Mouse (Mus musculus): Measurements from ENCODE around the gene Ptprd. TPM values are rescaled to one million over a fixed set of nuclear protein-coding genes. Genes with fewer than 3 reads are reported as not detected.

Gene Ptprd
- polyA plus RNA-seq, 1 experiment, result 1.2 TPM

DNA sequence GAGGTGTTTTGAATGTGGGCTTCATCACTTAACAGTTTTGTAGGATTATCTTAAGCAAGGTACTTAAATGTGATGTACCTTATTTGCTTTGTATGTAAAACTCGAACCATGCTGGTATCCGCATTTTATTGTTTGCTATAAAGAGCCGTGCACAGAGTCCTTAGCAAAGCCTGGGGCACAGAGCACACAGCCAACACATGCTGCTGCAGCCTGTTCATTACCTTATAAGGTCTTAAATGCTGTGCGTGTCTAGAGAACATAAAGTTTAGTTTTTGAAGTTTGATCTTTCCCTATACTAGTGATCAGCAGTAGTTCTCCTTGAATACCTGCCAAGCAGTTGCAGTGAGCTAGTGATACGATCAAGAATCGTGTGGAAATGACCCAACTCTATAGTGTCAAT is 676.2 kb downstream of the Ptprd start:
- Histone ChIP-seq H3K79me3 (ENCODE audit: low read depth) (no peaks in the 10 kb centered on the region), H3K27me3 (ENCODE audit: control insufficient read depth, insufficient read depth, insufficient read length) (no peaks in the 10 kb centered on the region), H3K4me3 (ENCODE audit: insufficient read depth, poor library complexity, severe bottlenecking) (no peak overlapping the region), H3K79me2 (ENCODE audit: control insufficient read depth, insufficient read depth) (no peaks in the 10 kb centered on the region), H3K36me3 (ENCODE audit: control insufficient read depth, insufficient read depth) (no peaks in the 10 kb centered on the region), H3ac (ENCODE audit: control insufficient read depth, insufficient read length, low read depth) (no peak overlapping the region)
- TF ChIP-seq USF1 (IDR thresholded peaks at IDR 0.05; ENCODE audit: low read depth) (no peak), MYOG (IDR thresholded peaks at IDR 0.05; ENCODE audit: control insufficient read depth, extremely low read depth, insufficient read length) (no peak), MYOD1 (IDR thresholded peaks at IDR 0.05; ENCODE audit: control insufficient read depth, insufficient read length, low read depth) (no peak), MAX (IDR thresholded peaks at IDR 0.05) (no peak), CEBPB (IDR thresholded peaks at IDR 0.05; ENCODE audit: low read depth) (no peak), FOSL1 (IDR thresholded peaks at IDR 0.05; ENCODE audit: insufficient read depth, low read length, poor library complexity, severe bottlenecking) (no peak), CTCF (IDR thresholded peaks at IDR 0.05; ENCODE audit: control insufficient read depth, insufficient read depth, insufficient read length) (no peak)

DNA sequence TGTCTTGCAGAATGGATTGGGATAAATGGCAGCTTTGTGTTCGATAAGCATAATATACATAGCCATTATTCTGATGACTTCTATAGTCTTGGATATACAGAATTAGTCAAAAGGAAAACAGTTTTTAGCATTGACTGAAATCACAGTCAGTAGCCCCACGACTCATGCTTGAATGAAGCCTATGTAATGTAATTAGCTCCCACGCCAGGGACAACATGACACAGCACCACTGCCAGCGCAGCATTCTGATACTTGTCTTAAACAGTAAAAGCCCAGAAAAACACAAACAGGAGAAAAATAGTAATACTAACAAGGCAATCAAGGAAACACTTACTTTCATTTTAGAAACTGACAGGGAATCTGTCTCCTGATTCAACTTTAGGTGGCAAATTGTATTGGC is 677.2 kb downstream of the Ptprd start:
- Histone ChIP-seq H3ac (ENCODE audit: control insufficient read depth, insufficient read length, low read depth) (no peak overlapping the region), H3K27me3 (ENCODE audit: control insufficient read depth, insufficient read depth, insufficient read length) (no peaks in the 10 kb centered on the region), H3K79me3 (ENCODE audit: low read depth) (no peaks in the 10 kb centered on the region), H3K4me3 (ENCODE audit: insufficient read depth, poor library complexity, severe bottlenecking) (no peak overlapping the region), H3K36me3 (ENCODE audit: control insufficient read depth, insufficient read depth) (no peaks in the 10 kb centered on the region), H3K79me2 (ENCODE audit: control insufficient read depth, insufficient read depth) (no peaks in the 10 kb centered on the region)
- TF ChIP-seq USF1 (IDR thresholded peaks at IDR 0.05; ENCODE audit: low read depth) (no peak), MYOD1 (IDR thresholded peaks at IDR 0.05; ENCODE audit: control insufficient read depth, insufficient read length, low read depth) (no peak), CEBPB (IDR thresholded peaks at IDR 0.05; ENCODE audit: low read depth) (no peak), FOSL1 (IDR thresholded peaks at IDR 0.05; ENCODE audit: insufficient read depth, low read length, poor library complexity, severe bottlenecking) (no peak), CTCF (IDR thresholded peaks at IDR 0.05; ENCODE audit: control insufficient read depth, insufficient read depth, insufficient read length) (no peak), MYOG (IDR thresholded peaks at IDR 0.05; ENCODE audit: control insufficient read depth, extremely low read depth, insufficient read length) (no peak), MAX (IDR thresholded peaks at IDR 0.05) (no peak)

DNA sequence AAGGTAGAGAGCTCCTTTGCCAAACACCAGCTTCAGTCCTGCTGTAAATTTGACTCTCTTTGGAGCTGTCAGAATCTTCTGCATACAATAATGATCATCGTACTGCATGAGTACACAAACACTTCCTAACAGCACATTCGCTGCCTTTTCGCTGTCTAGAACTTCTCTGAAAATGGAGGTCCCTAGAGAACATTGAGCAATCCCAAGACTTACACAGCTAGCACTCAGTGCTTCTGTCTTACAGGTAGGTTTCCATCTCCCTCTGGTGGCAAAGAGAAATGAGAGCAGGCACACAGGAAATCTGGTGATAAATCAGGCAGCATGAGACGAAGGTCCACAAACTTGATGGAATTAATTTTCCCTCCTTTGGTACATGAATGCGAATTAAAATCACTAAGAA is 692.6 kb downstream of the Ptprd start:
- H3K36me3 ChIP-seq (ENCODE audit: control insufficient read depth, insufficient read depth), result no peaks in the 10 kb centered on the region
- no peak for TF ChIP-seq FOSL1 (IDR thresholded peaks at IDR 0.05; ENCODE audit: insufficient read depth, low read length, poor library complexity, severe bottlenecking)
- no peak for TF ChIP-seq CEBPB (IDR thresholded peaks at IDR 0.05; ENCODE audit: low read depth)
- no peak for TF ChIP-seq MYOG (IDR thresholded peaks at IDR 0.05; ENCODE audit: control insufficient read depth, extremely low read depth, insufficient read length)
- TF ChIP-seq USF1 (IDR thresholded peaks at IDR 0.05; ENCODE audit: low read depth), result no peak
- no peak for TF ChIP-seq MYOD1 (IDR thresholded peaks at IDR 0.05; ENCODE audit: control insufficient read depth, insufficient read length, low read depth)
- no peak for TF ChIP-seq CTCF (IDR thresholded peaks at IDR 0.05; ENCODE audit: control insufficient read depth, insufficient read depth, insufficient read length)
- no peak for TF ChIP-seq MAX (IDR thresholded peaks at IDR 0.05)
- no peak overlapping the region for H3K4me3 ChIP-seq (ENCODE audit: insufficient read depth, poor library complexity, severe bottlenecking)
- H3K79me2 ChIP-seq (ENCODE audit: control insufficient read depth, insufficient read depth), result no peaks in the 10 kb centered on the region
- H3K79me3 ChIP-seq (ENCODE audit: low read depth), result no peaks in the 10 kb centered on the region
- no peaks in the 10 kb centered on the region for H3K27me3 ChIP-seq (ENCODE audit: control insufficient read depth, insufficient read depth, insufficient read length)
- no peak overlapping the region for H3ac ChIP-seq (ENCODE audit: control insufficient read depth, insufficient read length, low read depth)

DNA sequence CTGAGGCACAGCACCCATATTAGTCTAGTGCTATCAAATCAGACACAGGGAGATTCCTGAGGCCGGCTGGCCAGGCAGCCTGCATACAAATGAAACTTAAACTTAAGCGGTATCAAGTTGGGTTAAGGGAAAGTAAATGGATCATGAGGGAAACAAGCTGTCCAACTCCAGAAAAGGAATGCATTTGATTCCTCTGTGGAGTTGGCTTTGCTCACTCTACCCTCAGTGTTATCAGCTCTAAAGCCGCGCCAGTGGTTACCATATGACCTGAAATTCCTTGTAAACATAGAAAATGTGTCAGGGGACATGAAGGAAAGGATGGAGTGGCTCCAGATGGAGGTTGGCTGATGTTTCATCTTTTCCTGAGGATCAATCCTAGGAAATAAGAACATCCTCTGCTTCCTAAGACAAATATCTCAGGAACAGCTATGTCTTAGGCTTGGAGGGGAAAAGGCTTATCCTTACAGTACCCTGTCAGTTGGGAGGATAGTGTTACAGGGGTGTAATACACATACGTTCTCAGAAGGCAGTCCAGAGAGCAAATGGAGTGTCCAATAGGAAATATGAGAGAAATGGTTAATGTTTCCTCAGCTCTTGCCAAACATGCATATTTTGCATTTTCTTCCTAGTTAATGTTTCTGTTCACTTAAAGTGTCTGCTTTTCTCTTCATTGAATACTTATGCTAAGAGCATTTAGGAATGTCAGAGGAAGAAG is 697.7 kb downstream of the Ptprd start:
- Histone ChIP-seq H3K79me3 (ENCODE audit: low read depth) (no peaks in the 10 kb centered on the region), H3K27me3 (ENCODE audit: control insufficient read depth, insufficient read depth, insufficient read length) (no peaks in the 10 kb centered on the region), H3K79me2 (ENCODE audit: control insufficient read depth, insufficient read depth) (no peaks in the 10 kb centered on the region), H3K4me3 (ENCODE audit: insufficient read depth, poor library complexity, severe bottlenecking) (no peak overlapping the region), H3ac (ENCODE audit: control insufficient read depth, insufficient read length, low read depth) (no peak overlapping the region), H3K36me3 (ENCODE audit: control insufficient read depth, insufficient read depth) (no peaks in the 10 kb centered on the region)
- no peak for TF ChIP-seq MYOD1 (IDR thresholded peaks at IDR 0.05; ENCODE audit: control insufficient read depth, insufficient read length, low read depth)
- TF ChIP-seq CEBPB (IDR thresholded peaks at IDR 0.05; ENCODE audit: low read depth), result no peak
- TF ChIP-seq MYOG (IDR thresholded peaks at IDR 0.05; ENCODE audit: control insufficient read depth, extremely low read depth, insufficient read length), result no peak
- TF ChIP-seq MAX (IDR thresholded peaks at IDR 0.05), result no peak
- TF ChIP-seq CTCF (IDR thresholded peaks at IDR 0.05; ENCODE audit: control insufficient read depth, insufficient read depth, insufficient read length), result no peak
- no peak for TF ChIP-seq USF1 (IDR thresholded peaks at IDR 0.05; ENCODE audit: low read depth)
- no peak for TF ChIP-seq FOSL1 (IDR thresholded peaks at IDR 0.05; ENCODE audit: insufficient read depth, low read length, poor library complexity, severe bottlenecking)

DNA sequence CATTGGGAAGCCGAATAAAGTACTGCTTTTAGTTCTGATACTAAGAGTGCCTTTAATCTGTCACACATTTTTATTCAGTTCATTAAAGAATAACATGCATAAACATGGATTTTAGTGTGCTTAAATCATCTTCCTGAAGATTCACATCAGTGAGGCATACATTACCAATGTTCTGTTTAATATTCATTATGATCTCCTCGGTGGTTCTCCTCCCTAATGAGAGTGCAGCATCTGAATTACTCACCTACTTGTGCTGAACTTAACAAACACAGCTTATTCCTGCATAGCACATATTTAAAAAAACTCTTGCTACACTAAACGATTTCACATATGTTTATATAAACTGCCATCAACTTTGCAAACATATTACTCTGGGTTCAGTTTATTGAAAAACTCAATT is 698.7 kb downstream of the Ptprd start:
- no peak for TF ChIP-seq CTCF (IDR thresholded peaks at IDR 0.05; ENCODE audit: control insufficient read depth, insufficient read depth, insufficient read length)
- no peak for TF ChIP-seq MYOD1 (IDR thresholded peaks at IDR 0.05; ENCODE audit: control insufficient read depth, insufficient read length, low read depth)
- no peak overlapping the region for H3ac ChIP-seq (ENCODE audit: control insufficient read depth, insufficient read length, low read depth)
- no peaks in the 10 kb centered on the region for H3K27me3 ChIP-seq (ENCODE audit: control insufficient read depth, insufficient read depth, insufficient read length)
- H3K4me3 ChIP-seq (ENCODE audit: insufficient read depth, poor library complexity, severe bottlenecking), result no peak overlapping the region
- H3K36me3 ChIP-seq (ENCODE audit: control insufficient read depth, insufficient read depth), result no peaks in the 10 kb centered on the region
- H3K79me3 ChIP-seq (ENCODE audit: low read depth), result no peaks in the 10 kb centered on the region
- H3K79me2 ChIP-seq (ENCODE audit: control insufficient read depth, insufficient read depth), result no peaks in the 10 kb centered on the region

DNA sequence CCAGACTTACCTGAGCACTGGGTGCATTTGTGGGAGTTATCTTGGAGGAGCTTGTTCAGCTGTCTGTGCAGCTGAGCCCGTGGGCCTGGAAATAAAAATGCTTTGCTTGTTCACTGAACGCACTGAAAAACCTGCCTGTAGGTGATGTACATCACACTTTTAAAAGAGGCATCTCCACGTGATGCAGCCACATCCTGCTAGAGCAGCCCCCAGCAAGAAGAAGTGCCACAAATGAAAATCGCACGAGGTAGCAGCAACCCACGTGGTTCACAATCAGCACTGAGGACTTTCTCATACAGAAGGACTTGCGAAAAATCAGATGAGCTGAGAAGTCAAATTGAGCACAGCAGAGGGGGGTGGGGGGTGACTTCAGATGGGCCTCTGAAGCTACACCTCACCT is 757.7 kb downstream of the Ptprd start:
- Histone ChIP-seq H3K79me2 (ENCODE audit: control insufficient read depth, insufficient read depth) (no peaks in the 10 kb centered on the region), H3K4me3 (ENCODE audit: insufficient read depth, poor library complexity, severe bottlenecking) (no peak overlapping the region), H3K36me3 (ENCODE audit: control insufficient read depth, insufficient read depth) (no peaks in the 10 kb centered on the region), H3K27me3 (ENCODE audit: control insufficient read depth, insufficient read depth, insufficient read length) (no peaks in the 10 kb centered on the region), H3ac (ENCODE audit: control insufficient read depth, insufficient read length, low read depth) (no peak overlapping the region), H3K79me3 (ENCODE audit: low read depth) (no peaks in the 10 kb centered on the region)
- no peak for TF ChIP-seq MAX (IDR thresholded peaks at IDR 0.05)
- TF ChIP-seq MYOG (IDR thresholded peaks at IDR 0.05; ENCODE audit: control insufficient read depth, extremely low read depth, insufficient read length), result no peak
- TF ChIP-seq MYOD1 (IDR thresholded peaks at IDR 0.05; ENCODE audit: control insufficient read depth, insufficient read length, low read depth), result no peak
- TF ChIP-seq CEBPB (IDR thresholded peaks at IDR 0.05; ENCODE audit: low read depth), result no peak
- TF ChIP-seq FOSL1 (IDR thresholded peaks at IDR 0.05; ENCODE audit: insufficient read depth, low read length, poor library complexity, severe bottlenecking), result no peak
- no peak for TF ChIP-seq CTCF (IDR thresholded peaks at IDR 0.05; ENCODE audit: control insufficient read depth, insufficient read depth, insufficient read length)
- no peak for TF ChIP-seq USF1 (IDR thresholded peaks at IDR 0.05; ENCODE audit: low read depth)
